Mouse (Mus musculus): Measurements from ENCODE around the gene 1110002E22Rik. TPM values are rescaled to one million over a fixed set of nuclear protein-coding genes. Genes with fewer than 3 reads are reported as not detected.

The 1110002E22Rik gene
- total RNA-seq (2021), result 10 to 100 TPM; 51.3 to 77.4 TPM

GRCm38 (mm10) chr3:138064732-138065645 is at the start of gene 1110002E22Rik:
TSS of gene 1110002E22Rik (plus strand) at chr3:138065052.
- peak in 1 of 2 experiments; percentile 48 for DNase-seq
- intact Hi-C loops (cut with DNase I), result loop anchor here (5.0 kb wide), 2 partner anchors 38 to 73 kb away; no protein-coding TSS in a partner anchor

DNA sequence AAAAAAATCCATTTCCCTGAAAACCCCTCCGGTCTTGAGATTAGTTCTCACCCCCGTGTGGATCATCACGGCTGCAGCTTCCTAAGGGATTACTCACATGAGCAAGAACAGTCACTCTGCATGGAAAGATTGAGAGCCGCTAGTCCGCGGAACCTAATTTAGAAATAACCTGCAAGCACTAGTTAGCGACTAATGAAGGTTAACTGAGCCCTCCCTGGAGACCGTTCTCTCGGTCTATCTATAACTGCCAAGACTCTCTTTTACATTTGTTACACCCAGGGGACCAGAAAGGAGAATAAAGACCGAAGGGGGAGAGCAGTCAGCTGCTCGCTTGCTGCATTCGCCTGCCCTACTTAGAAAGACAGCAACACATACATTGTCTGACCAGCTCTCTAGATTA is 48.0 kb upstream of the 1110002E22Rik start:
- no peak for DNase-seq
- intact Hi-C loops (cut with DNase I), result no loop called here

DNA sequence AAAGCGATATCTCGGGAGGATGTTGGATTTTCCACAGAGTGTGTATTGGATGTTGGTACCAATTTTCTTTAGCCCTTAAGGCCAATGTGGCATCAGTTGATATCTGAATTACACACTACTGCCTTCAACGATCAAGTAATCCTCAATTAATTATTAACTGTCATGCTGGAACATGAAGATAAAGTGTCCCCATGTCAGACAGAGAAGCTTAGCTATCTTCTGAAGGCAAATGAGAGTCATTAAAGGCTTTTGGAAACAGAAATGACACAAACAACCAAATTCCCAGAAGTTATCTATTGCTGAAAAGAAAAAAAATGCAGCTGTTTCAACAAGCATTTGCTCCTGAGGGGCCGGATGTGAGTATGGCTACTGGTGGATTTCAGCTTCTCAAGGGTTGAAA is 42.8 kb upstream of the 1110002E22Rik start:
- no peak for DNase-seq
- intact Hi-C loops (cut with DNase I), result no loop called here

GRCm38 (mm10) chr3:138022651-138023050 is 42.2 kb upstream of the 1110002E22Rik start:
- intact Hi-C loops (cut with DNase I), result no loop called here
- DNase-seq, result no peak

DNA sequence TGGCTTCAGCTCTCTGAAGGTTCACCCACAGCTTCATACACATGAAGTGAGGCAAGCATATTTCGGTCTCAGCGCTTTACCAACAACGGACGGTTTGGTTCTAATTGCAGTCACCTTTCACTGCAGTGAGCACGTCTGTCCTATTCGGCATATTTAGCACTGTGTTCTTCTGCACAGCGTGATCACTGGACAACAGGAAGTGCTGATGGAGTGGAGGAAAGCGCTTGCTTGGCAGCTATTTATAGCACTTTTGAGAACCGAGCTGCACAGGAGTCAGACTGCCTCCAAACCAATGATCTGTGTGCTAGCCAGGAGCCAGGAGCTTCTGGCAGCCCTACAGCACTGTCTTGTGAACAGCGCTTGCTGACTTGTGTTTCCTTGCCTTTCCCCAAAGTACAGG is 38.6 kb upstream of the 1110002E22Rik start:
- DNase-seq, result peak; percentile 76 to 85
- intact Hi-C loops (cut with DNase I), result loop anchor here (5.0 kb wide), 1 partner anchor 36 kb away; no protein-coding TSS in a partner anchor

DNA sequence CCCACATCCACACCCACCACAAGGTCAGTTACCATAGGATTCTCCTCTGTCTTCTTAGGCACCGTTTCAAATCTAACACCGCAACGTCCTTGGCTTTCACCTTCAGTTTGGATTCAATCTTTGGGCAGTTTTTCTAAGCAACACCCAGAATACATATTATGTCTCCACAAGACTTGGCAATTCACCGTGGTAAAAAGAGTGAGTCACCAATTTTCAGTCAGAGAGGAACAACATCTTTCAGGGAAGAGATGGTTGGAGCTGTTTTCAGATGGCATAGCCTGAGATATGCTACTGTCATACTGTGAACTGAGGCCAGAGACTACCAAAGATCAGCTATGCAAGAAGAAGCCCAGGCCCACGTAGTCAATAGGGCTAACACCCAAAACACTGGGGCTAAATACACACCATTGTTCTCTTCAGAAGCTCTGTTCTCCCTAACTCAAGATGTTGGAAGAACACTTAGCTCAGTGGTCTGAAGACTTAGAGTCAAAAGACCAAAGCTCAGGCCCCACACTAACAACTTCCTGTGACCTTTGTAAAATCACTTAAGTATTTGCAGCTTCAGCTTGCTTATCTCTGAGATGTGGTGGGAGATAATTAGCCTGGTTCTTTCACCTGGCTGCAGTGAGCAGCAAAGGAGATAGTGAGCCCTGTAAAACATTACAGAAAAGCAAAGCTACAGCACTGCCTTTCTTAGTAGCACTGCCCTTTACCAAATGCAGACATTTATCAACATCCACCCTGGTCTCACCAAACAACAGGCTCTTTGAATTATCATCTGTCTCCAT is 37.1 kb upstream of the 1110002E22Rik start:
- no peak for DNase-seq
- intact Hi-C loops (cut with DNase I), result loop anchor here (5.0 kb wide), 1 partner anchor 35 kb away; no protein-coding TSS in a partner anchor

DNA sequence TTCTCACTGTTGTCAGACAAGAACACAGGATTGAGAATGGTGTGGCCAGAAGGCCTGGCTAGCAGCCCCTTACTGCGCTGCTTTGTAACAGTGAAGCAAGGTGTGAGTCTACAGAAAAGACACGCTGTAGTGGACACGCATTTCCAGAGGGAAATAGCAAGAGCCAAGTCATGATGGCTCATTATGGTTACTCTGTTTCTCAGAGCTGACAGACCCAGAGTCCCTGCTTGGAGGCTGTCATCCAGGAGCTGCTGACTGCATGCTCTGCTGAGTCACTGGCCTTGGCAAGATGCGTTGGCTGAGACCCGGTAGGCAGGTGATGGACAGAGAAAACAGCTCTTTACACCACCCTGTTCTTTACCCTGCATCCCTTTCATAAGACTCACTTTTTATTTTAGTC is 35.5 kb upstream of the 1110002E22Rik start:
- intact Hi-C loops (cut with DNase I), result loop anchor here (5.0 kb wide), 1 partner anchor 33 kb away; no protein-coding TSS in a partner anchor
- DNase-seq, result peak; percentile 71 to 83

- intact Hi-C loops (cut with DNase I), result no loop called here
- DNase-seq, result no peak
Measured at GRCm38 (mm10) chr3:138030563-138030962, 34.3 kb upstream of the 1110002E22Rik start.

DNA sequence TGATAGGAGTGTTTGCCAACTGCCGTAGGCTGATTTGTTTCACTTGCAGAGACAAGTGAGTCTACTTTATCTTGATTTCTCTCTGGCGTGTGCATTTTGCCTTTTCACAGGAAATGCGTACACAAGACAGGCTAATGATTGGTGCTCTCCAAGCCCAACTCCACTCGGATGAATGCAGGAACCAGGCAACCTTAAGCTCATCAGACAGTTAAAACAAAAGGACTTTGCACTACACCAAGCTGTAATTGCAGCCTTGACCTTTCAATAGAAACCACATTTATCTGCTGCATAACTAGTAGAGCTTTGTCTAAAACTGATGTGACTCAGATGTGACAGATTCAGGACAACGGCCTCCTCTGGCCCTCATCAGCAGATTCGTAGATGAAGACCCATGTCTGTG is 30.9 kb upstream of the 1110002E22Rik start:
- intact Hi-C loops (cut with DNase I), result no loop called here
- DNase-seq, result no peak

DNA sequence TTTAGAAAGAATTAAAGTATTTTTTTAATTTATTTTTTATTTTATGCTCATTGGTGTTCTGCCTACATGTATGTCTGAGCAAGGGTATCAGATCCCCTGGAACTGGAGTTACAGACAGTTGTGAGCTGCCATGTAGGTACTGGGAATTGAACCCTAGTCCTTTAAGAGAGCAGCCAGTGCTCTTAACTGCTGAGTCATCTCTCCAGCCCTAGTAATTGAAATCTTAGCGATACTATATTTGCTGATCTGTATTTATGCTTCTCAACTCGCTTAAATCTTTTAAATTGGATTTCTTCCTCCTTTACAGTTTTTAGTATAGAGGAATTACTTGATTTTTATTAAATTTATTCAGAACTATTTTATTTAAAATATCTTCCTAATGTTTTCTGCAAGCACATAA is 23.9 kb upstream of the 1110002E22Rik start:
- intact Hi-C loops (cut with DNase I), result no loop called here
- DNase-seq, result no peak

GRCm38 (mm10) chr3:138041591-138042301 is 23.1 kb upstream of the 1110002E22Rik start:
- intact Hi-C loops (cut with DNase I), result no loop called here

DNA sequence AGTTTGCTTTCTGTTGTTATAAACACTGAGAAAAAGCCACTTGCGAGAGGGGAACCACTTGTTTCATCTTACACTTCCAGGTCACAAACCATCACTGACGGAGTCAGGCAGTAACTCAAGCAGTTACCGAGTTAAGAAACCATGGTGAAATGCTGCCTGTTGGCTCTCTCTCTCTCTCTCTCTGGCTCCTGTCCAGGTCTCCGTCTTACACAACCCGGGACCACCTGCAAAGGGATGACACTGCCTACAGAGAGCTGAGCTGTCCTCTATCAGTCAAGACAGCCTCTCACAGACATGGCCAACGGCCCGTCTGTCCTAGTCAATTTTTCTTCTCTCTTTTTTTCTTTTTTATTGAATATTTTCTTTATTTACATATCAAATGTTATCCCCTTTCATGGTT is 21.5 kb upstream of the 1110002E22Rik start:
- intact Hi-C loops (cut with DNase I), result no loop called here

More at GRCm38 (mm10) chr3:138041591-138042301, 23.1 kb upstream of the 1110002E22Rik start:
- peak; percentile 39 to 48 for DNase-seq

DNA sequence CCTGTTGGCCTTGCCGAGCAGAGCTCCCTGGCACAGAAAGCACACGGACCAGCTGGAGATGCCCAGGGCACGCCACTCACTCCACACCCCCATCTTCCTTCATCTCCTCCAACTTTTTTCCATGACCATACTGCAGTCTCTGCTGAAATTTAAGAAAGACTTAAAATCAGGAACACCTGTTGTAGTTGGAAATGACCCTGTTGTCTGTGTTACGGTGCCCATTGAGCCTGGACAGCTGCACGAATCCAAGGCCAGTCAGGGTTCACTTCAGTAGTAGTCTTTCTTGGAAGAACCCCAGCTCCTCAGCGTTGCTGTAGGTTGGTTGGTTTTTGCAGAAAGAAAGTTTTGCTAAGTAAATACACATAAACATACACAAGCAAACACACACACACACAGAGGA is 15.3 kb upstream of the 1110002E22Rik start:
- DNase-seq, result no peak
- intact Hi-C loops (cut with DNase I), result no loop called here

More for the DNA sequence above, 21.5 kb upstream of the 1110002E22Rik start:
- DNase-seq, result no peak

DNA sequence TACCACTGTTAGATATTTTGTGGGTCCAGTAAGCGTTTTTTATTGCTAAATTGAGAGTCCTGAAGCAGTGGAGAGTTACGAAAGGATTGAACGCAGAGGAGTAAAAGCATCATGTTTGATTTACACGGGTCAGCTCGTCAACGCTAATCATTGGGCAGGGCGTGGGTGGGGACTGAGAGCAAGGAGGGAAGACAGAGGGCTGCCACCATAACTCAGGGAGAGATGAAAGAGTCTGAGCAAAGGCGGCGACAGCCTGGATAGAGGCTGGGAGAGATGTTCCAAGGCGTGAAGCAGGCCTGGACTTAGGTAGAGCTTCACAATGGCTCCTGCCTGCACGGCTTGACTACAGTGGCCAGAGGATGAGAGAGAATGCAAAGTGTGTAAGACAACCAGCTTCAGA is 14.1 kb upstream of the 1110002E22Rik start:
- DNase-seq, result no peak
- intact Hi-C loops (cut with DNase I), result no loop called here

GRCm38 (mm10) chr3:138051431-138051830 is 13.4 kb upstream of the 1110002E22Rik start:
- DNase-seq, result no peak
- intact Hi-C loops (cut with DNase I), result no loop called here

- peak; percentile 59 to 79 for DNase-seq
- intact Hi-C loops (cut with DNase I), result no loop called here
Measured at GRCm38 (mm10) chr3:138053969-138054368, 10.9 kb upstream of the 1110002E22Rik start.

DNA sequence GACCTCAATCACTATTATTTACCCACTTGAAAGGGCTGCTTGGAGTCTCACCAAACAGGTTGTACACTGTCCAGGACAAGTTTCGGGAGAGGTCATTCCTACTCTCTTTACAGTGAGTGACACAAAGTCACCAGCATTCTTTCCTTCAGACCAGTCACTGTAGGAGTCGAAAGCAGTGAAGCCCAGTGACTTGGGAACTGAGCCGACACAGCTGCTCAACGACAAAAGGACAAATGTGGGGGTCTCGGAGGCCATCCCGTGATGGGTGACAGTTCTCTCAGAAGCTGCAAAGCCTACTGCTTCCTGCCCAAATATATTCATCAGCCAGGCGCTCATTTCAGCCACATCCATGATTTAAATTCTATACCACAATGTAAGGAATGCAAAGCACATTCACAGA is 7.9 kb upstream of the 1110002E22Rik start:
- intact Hi-C loops (cut with DNase I), result no loop called here
- no peak for DNase-seq

GRCm38 (mm10) chr3:138058226-138058625 is 6.6 kb upstream of the 1110002E22Rik start:
- intact Hi-C loops (cut with DNase I), result no loop called here
- no peak for DNase-seq

DNA sequence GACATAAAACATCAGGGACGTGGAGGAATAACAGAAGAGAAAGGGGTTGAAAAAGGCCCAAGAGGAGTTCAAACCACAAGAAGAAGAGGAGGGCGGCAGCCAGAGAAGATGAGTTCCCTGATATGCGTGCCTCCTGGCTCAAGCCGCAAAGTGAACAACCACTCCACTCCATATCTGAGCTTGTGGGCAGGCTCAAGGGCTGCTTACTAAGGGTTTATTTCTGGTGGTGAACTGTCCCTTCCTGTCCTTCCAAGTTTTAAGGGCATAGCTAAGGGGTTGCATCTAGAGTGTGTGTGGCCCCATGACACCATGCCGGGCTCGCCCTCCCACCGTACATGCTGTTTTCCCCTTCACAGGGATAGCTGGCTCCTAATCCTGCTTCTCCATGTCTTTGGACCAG is 4.4 kb upstream of the 1110002E22Rik start:
- intact Hi-C loops (cut with DNase I), result loop anchor here (5.0 kb wide), 1 partner anchor 33 kb away; no protein-coding TSS in a partner anchor
- DNase-seq, result peak in 1 of 2 experiments; percentile 57

DNA sequence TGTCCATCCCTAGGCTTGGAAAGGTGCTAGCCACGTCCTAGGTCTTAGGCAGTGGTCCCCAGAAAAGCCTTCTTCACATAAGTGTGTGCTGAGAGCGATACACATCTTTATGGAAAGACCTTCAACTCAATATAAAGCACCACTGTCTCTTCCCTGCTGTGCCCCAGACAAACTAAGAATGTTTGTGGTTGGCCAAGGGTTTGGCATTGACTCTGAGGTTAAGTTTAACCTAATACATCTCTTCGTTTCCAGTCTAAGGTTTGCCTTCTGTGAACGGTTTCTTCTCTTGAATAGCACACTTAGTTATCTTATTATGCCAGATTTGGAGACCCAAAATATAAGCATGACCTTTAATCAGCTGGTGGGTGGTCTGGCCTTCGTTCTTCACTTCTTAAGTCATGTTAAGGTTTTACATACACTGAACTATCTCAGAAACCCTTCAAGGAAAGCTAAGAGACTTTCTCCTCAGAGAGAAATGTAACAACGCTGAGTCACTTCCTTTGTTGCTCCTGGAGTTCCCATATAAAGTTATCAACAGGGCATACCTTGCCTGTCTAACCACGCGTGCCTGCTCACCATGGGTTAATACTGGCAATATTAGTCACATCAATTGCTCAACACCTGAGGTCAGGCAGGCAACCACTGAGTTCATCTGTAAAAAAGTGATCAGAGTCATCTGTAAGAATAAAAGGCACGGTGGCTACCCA is 3.5 kb upstream of the 1110002E22Rik start:
- DNase-seq, result no peak
- intact Hi-C loops (cut with DNase I), result loop anchor here (5.0 kb wide), 1 partner anchor 34 kb away; no protein-coding TSS in a partner anchor
